Mouse (Mus musculus): Measurements from ENCODE around the gene Mettl7a3.

DNA sequence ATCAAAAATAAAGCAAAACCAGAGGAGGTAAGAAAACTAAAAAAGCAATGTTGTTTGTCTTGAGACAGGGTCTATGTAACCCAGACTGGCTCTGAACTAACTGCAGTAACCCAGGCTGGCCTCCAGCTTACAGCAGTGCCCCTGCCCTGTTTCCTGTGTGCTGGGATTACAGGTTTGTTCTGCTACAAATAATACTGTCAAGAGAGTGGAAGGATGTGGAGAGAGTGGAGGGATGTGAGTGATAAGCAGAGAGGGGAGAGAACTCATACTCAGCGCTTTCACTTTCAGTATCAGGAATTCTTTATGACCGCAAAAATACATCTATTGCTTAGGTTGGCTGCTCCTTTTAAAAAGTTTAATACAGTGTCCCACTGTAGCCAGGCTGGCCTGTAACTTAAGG, 22.4 kb upstream of the Mettl7a3 start:
- no peak for TF ChIP-seq CTCF (IDR thresholded peaks at IDR 0.05; ENCODE audit: low read depth)
- no peak for TF ChIP-seq EP300 (optimal IDR thresholded peaks at IDR 0.05)
